Mouse (Mus musculus) bone marrow macrophage, adult 2 months (primary cell): ENCODE measurements around the gene Gm10401. TPM values are rescaled to one million over a fixed set of nuclear protein-coding genes. Genes with fewer than 3 reads are reported as not detected.
A peak's percentile ranks its signal among the peaks of the same experiment; 100 is the strongest.
"Not testable (repeated sequence)": the region's sequence is repeated elsewhere in the genome, so short reads cannot be mapped to it uniquely, and the experiment has no call there.

Experiments used
- H3K27ac ChIP-seq: 2 replicates; pipeline ENCODE4 v1.5.1; 2012; ENCODE audit warnings: low read depth, low read length; ENCODE audit not compliant: insufficient read depth
- H3K4me1 ChIP-seq: 2 replicates; pipeline ENCODE4 v1.6.1; 2012; ENCODE audit warnings: low read length; ENCODE audit not compliant: control insufficient read depth, insufficient read depth
- H3K4me3 ChIP-seq: 2 replicates; pipeline ENCODE4 v1.5.1; 2012; ENCODE audit warnings: mild to moderate bottlenecking, low read length, moderate library complexity; ENCODE audit not compliant: insufficient read depth
- CTCF ChIP-seq: IDR thresholded peaks from 2 replicates; pipeline ENCODE4 v1.5.1; 2012; ENCODE audit warnings: low read depth, mild to moderate bottlenecking, low read length, moderate library complexity
- POLR2A ChIP-seq: IDR thresholded peaks from 2 replicates; pipeline ENCODE4 v1.6.1; 2012; ENCODE audit warnings: mild to moderate bottlenecking, low read depth, low read length, borderline replicate concordance
- polyA plus RNA-seq: library from polyadenylated mRNA; stranded (reverse); fragments of >200 nt; gene quantifications from 2 replicates; pipeline ENCODE4 v1.2.4, GENCODE M21; 2012; ENCODE audit not compliant: missing spikeins, insufficient read depth, insufficient read length

Gm10401 gene
- polyA plus RNA-seq, 1 experiment = not detected

DNA sequence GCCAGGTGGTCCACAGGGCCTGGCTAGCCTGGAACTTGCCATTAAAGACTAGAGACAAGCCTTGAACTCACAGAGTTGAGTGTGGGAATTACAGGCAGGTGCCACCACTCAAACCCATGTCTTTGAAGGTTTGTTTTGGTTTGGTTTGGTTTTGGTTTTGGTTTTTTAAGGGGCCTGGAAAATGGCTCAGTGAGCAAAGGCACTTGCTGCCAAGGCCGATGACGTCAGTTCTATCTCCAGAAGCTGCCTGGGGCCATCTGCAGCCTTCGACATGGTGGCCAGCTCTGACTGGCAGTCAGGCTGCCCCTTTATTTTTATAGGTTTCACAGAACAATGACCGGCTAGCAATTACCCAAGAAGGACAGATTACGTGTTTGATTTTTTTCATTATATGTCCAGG, 22.9 kb upstream of the Gm10401 start:
- H3K4me1 ChIP-seq = peaks cover 7% of the 10 kb centered on the region
- H3K4me3 ChIP-seq = no peak overlapping the region
- TF ChIP-seq CTCF = no peak
- no peak for TF ChIP-seq POLR2A
- H3K27ac ChIP-seq = no peak overlapping the region

DNA sequence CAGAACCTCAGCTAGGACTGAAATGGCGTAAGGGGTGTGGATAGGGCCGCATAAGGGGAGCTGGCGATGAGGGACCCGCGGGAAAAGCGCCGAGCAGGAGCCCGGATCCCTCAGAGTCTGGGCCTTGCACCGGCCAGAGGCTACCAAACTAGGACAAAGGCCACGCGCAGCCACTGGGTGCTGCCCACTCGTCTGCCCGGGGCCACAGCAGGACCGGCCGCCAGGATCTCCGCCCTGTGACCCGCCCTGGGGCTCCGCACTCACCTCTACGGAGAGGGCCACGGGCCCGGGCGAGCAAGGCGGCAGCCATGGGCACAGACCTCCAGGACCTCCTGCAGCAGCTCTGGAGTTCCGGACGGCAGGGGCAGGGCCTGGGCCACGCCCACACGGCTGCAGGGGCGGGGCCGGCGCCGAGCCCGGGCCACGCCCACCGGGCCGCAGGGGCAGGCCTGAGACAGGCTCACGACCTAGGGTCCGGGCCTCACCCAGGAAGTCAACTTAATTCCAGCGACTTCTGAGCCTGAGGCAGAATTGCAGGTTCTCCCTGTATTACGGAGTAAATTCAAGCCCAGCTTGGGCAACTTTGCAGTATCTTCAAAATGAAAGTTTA, 21.0 kb upstream of the Gm10401 start, which contains the start of gene Acads:
Gene Acads, minus strand, starts transcription at position 386 of the 610 bp plus-strand sequence.
- peak within 1 kb of the TSS; percentile 98 for H3K4me3 ChIP-seq
- peak within 1 kb of the TSS; percentile 42 for H3K27ac ChIP-seq

DNA sequence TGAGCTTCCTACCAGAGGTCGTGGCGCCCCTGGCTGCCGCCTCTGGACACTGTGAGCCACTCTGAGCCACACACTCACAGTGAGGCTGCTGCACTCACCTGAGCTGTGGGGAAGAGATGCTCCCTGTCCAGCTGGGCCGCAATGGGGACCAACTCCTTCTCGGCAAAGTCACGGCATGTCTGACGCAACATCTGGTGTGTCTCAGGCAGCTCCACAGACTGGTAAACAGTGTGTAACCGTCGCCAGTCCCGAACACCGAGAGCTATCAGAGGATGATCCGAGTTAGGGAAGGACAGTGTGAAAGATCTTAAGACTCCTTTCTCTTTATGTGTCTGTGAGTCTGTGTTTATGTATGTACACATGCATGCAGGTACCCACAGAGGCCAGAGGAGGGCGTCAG, 19.4 kb upstream of the Gm10401 start:
- no peak overlapping the region for H3K27ac ChIP-seq
- H3K4me1 ChIP-seq = peaks cover 6% of the 10 kb centered on the region
- no peak overlapping the region for H3K4me3 ChIP-seq
- no peak for TF ChIP-seq CTCF

More for the DNA sequence above, 21.0 kb upstream of the Gm10401 start, which contains the start of gene Acads:
- peaks cover 6% of the 10 kb centered on the region for H3K4me1 ChIP-seq
- TF ChIP-seq CTCF (no peak), POLR2A (no peak)

DNA sequence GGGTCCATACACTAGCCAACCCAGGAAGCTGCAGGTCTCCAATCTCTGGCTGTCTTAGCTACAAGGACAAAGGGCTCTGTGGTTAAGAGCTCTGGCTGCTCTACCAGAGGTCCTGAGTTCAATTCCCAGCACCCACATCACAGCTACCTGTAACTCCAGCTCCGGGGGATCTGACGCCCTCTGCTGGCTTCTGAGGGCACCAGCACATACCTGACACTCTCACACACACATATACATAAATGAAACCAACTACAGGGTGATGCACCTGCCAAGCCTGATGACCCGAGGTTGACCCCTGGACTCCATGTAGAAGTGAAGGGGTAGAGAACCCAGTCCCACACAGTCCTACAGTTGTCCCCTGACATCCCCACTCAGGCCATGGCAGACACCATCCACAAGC, 18.3 kb upstream of the Gm10401 start:
- Histone ChIP-seq H3K4me1 (peaks cover 6% of the 10 kb centered on the region), H3K27ac (no peak overlapping the region), H3K4me3 (no peak overlapping the region)
- TF ChIP-seq CTCF (no peak), POLR2A (no peak)

DNA sequence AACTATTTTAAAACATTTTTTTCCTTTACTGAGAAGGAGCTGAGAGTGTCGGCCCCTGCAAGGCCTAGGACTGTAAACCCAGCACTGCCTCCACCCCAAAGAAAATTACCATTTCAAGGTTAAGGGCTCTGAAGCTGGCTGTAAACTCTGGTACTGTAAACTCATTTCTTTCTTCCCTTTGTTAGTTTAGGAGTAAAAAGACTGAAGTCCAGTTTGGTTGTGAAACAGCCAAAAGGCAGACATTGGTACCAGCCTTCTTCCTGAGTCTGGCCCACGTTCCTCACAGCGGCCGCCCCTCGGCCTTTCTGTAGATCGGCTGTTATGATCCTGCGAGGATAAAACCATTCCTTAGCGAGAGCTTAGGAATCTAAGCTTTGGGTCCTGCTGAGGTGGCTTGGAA, 16.4 kb upstream of the Gm10401 start:
- Histone ChIP-seq H3K4me1 (peaks cover 4% of the 10 kb centered on the region), H3K27ac (no peak overlapping the region), H3K4me3 (no peak overlapping the region)
- TF ChIP-seq CTCF (no peak), POLR2A (no peak)

DNA sequence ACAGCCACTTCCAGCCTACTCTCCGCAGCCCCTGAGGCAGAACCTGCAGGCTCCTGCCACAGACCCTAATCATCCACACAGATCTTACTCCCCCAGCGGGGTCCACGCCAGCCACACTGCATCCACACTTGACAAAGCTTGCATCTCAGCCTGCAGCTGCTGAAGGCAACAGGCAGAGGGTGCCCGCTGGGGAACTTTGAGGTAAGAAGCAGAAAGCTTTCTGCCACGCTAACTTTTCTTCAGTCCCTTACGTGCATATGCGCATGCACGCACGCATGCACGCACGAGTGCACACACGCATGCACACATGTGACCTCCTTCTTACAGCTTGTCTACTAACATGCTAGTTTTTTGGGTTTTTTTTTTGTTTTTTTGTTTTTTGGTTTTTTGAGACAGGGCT, 15.1 kb upstream of the Gm10401 start:
- no peak for TF ChIP-seq POLR2A
- no peak for TF ChIP-seq CTCF
- peaks cover 2% of the 10 kb centered on the region; the same call in 1 of the 2 replicates for H3K4me1 ChIP-seq
- no peak overlapping the region for H3K27ac ChIP-seq
- no peak overlapping the region for H3K4me3 ChIP-seq

DNA sequence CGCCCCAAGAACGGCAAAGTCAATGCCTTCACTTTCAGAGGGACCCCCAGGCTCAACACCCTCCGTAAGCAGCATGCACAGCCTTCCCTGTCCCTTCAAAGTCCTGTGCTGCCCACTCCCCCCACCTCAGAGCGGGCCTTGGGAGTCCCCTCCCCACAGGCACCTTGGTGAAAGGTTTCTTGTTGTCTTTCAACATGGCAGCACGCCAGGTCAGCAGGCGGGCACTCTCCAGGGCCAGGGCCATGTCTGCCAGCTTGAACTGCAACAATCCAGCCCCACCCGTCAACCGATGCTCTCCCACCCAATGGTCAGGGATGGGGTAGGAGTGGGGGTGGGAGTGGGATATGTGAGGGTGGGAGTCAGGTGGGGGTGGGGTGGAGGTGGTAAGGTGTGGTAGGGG, 13.1 kb upstream of the Gm10401 start:
- H3K27ac ChIP-seq = no peak overlapping the region
- TF ChIP-seq POLR2A (no peak), CTCF (no peak)
- no peak overlapping the region for H3K4me3 ChIP-seq
- no peaks in the 10 kb centered on the region for H3K4me1 ChIP-seq

DNA sequence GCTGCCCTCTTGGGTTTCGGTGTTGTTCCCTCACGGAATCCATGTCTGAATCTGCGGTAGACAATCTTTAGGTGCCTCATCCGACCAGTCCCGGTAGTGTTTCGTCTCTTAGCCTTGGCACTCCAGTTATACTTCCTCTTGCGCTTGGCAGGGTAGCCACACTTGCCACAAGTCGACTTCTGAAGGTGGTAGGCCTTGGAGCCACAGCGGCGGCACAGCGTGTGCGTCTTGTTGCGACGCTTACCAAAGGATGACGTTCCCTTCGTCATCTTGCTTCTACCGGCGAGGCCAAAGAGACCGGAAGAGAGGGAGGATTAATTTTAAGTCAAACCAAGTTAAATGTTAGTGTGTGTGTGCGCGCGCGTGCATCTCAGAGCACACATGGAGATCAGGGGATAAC, 5.2 kb upstream of the Gm10401 start:
- not testable (repeated sequence) for H3K27ac ChIP-seq, H3K4me3 ChIP-seq, H3K4me1 ChIP-seq

DNA sequence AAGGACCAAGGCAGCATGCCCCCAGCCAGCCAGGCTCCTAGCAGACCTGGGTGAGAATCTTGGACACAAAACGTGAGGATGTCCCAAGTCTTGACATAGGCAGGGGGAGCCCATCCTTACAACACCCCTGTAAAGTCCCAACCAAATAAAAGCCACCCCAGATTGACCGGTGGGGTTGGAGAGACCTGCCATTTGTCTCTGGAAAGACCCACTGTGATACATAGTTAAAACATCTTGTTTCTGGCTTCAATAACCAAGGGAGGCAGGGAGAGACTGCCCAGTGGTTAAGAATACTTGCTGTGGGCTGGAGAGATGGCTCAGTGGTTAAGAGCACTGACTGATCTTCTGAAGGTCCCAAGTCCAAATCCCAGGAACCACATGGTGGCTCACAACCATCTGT, 4.1 kb upstream of the Gm10401 start:
- Histone ChIP-seq H3K4me3 (no peak overlapping the region), H3K27ac (no peak overlapping the region), H3K4me1 (peaks cover 4% of the 10 kb centered on the region)
- TF ChIP-seq POLR2A (no peak), CTCF (no peak)

DNA sequence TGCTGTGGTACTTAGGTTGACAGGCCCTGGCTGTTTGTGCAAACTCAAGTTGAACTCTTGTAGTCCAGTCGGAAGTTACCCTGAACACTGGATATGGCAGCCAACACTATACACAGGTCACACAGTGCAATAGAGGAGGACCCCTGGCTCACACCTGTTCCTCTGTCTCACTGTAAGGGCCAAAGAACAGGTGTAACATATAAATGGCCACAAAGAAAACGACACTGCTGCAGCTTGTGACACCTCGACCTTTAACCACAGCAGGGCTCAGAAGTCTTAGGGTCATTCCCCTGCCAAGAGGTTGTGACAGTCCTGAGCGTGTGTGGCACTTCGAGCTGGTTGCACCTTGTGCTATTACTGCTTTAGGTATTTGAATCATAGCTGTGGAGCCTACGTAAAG, 2.4 kb upstream of the Gm10401 start:
- Histone ChIP-seq H3K4me3 (no peak overlapping the region), H3K4me1 (peaks cover 4% of the 10 kb centered on the region), H3K27ac (no peak overlapping the region)
- TF ChIP-seq POLR2A (no peak), CTCF (no peak)

DNA sequence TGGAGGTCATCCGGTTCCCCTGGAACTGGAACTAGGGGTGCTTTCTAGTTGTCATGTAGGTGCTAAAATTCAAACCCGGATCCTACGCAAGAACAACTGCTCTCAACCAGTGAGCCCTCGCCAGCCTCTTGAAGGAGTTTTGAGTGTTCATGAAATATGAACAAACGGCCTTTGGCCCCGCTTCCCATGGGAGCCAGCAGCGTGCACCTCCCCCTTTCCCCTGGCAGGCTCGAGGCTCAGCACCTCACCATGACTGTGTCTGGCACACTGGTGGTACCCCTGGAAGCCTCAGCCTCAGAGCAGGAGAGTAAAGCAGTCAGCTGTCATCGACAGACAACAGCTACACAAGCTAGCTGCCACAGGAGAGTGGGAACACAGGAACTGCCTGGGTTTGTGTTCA, 1.9 kb upstream of the Gm10401 start:
- TF ChIP-seq CTCF (no peak), POLR2A (no peak)
- no peak overlapping the region for H3K27ac ChIP-seq
- peaks cover 4% of the 10 kb centered on the region for H3K4me1 ChIP-seq
- H3K4me3 ChIP-seq = no peak overlapping the region
